Mouse (Mus musculus): ENCODE results near the gene Maz. TPM values are rescaled to one million over a fixed set of nuclear protein-coding genes. Genes with fewer than 3 reads are reported as not detected.

Gene Maz
- total and polyA plus RNA-seq, 3 experiments, result 234 to 540 TPM; not detected in 1

DNA sequence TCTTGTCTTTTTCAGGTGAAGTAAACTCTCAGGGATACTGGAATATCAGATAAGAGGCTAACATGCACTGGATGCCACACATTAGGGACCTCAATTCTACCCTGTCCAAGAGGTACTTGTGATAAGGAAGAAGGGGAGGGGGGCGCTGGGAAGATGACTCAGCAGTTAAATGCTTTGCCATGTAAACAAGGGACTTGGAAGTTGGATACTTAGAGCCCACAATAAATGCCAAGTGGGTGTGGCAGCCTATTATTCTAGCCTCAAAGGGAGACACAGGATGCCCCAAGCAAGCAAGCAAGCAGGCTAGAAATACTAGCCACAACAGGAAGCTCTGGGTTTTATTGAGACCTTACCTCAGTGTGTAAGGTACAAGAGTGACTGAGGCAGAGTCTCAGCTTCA lies 4.4 kb upstream of the Maz start:
- Histone ChIP-seq H3K27me3 (ENCODE audit: control insufficient read depth in 1 of 2, insufficient read depth in 2 of 2, low read length in 2 of 2) (no peaks in the 10 kb centered on the region), H3K79me2 (ENCODE audit: control insufficient read depth, insufficient read depth, low read length, poor library complexity) (peaks cover under 1% of the 10 kb centered on the region), H3K9me3 (replicated peaks; ENCODE audit: insufficient read depth, low read length) (no peaks in the 10 kb centered on the region), H3K36me3 (ENCODE audit: control insufficient read depth in 1 of 2, insufficient read depth in 2 of 2, low read length in 2 of 2) (peaks cover 37 to 40% of the 10 kb centered on the region in 2 experiments), H3K4me3 (ENCODE audit: control insufficient read depth in 1 of 2, insufficient read depth in 1 of 2, low read depth in 2 of 2, low read length in 2 of 2) (no peak overlapping the region), H3K27ac (ENCODE audit: control insufficient read depth, low read depth, low read length) (peak overlapping the region; percentile 89; the same call in 1 of the 2 replicates), H3K9ac (ENCODE audit: control insufficient read depth, low read depth, low read length, poor library complexity, severe bottlenecking) (no peak overlapping the region), H3K4me1 (ENCODE audit: control insufficient read depth in 1 of 2, insufficient read depth in 2 of 2, low read length in 2 of 2) (peaks cover 28 to 36% of the 10 kb centered on the region in 2 experiments)
- peak; percentile 85 for TF ChIP-seq GABPA (IDR thresholded peaks at IDR 0.05; ENCODE audit: low read depth, low read length)
- peak; percentile 10 to 30; a peak in 2 of 4 replicates for TF ChIP-seq EP300 (IDR thresholded peaks at IDR 0.05; ENCODE audit: low read depth in 1 of 2, low read length in 2 of 2)
- TF ChIP-seq MYB (IDR thresholded peaks at IDR 0.05; ENCODE audit: low read depth, low read length), result no peak
- TF ChIP-seq ETS1 (IDR thresholded peaks at IDR 0.05; ENCODE audit: low read depth, low read length), result peak; percentile 57; the same call in 1 of the 2 replicates
- peak; percentile 52; the same call in 1 of the 2 replicates for TF ChIP-seq SIN3A (IDR thresholded peaks at IDR 0.05; ENCODE audit: low read length)
- TF ChIP-seq GATA1 (IDR thresholded peaks at IDR 0.05; ENCODE audit: low read depth, low read length), result peak; percentile 57
- TF ChIP-seq MAFK (IDR thresholded peaks at IDR 0.05; ENCODE audit: borderline replicate concordance, low read depth, low read length), result peak; percentile 50; the same call in 1 of the 2 replicates
- no peak for TF ChIP-seq USF2 (IDR thresholded peaks at IDR 0.05; ENCODE audit: borderline replicate concordance in 1 of 2, insufficient read depth in 1 of 2, low read depth in 1 of 2, low read length in 2 of 2)
- peak; percentile 56 for DNase-seq (ENCODE audit: low read depth, low spot score)

DNA sequence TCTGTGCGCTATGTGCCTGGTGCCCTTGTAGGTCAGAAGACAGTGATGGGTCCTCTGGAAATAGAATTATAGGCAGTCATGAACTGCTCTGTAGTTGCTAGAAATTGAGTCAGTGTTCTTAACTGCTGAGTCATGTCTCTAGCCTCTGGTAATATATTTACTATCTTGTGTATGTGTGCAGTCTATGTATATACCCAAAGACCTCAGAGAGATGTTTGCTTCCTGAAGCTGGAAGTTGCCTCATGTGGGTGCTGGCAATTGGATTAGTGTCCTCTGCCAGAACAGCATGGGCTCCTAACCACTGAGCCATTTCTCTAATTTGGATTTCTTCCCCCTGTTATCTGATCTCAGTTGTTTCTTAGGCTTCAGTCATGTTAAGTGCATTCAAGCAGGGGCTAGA lies 3.3 kb upstream of the Maz start:
- Histone ChIP-seq H3K27me3 (ENCODE audit: control insufficient read depth in 1 of 2, insufficient read depth in 2 of 2, low read length in 2 of 2) (no peaks in the 10 kb centered on the region), H3K9me3 (replicated peaks; ENCODE audit: insufficient read depth, low read length) (no peaks in the 10 kb centered on the region), H3K27ac (ENCODE audit: control insufficient read depth, low read depth, low read length) (peak overlapping the region; percentile 89), H3K4me1 (ENCODE audit: control insufficient read depth in 1 of 2, insufficient read depth in 2 of 2, low read length in 2 of 2) (peaks cover 28 to 36% of the 10 kb centered on the region in 2 experiments), H3K79me2 (ENCODE audit: control insufficient read depth, insufficient read depth, low read length, poor library complexity) (peaks cover 11% of the 10 kb centered on the region), H3K9ac (ENCODE audit: control insufficient read depth, low read depth, low read length, poor library complexity, severe bottlenecking) (peak overlapping the region; percentile 43), H3K36me3 (ENCODE audit: control insufficient read depth in 1 of 2, insufficient read depth in 2 of 2, low read length in 2 of 2) (peaks cover 34 to 40% of the 10 kb centered on the region in 2 experiments), H3K4me3 (ENCODE audit: control insufficient read depth in 1 of 2, insufficient read depth in 1 of 2, low read depth in 2 of 2, low read length in 2 of 2) (no peak overlapping the region)
- peak; percentile 78 for DNase-seq (ENCODE audit: low read depth, low spot score)
- TF ChIP-seq ETS1 (IDR thresholded peaks at IDR 0.05; ENCODE audit: low read depth, low read length) (peak; percentile 80), EP300 (IDR thresholded peaks at IDR 0.05; ENCODE audit: low read depth in 1 of 2, low read length in 2 of 2) (peak; percentile 12 to 48; a peak in 2 of 4 replicates), GABPA (IDR thresholded peaks at IDR 0.05; ENCODE audit: low read depth, low read length) (no peak), RCOR1 (IDR thresholded peaks at IDR 0.05; ENCODE audit: low read depth, low read length) (peak; percentile 47; the same call in 1 of the 2 replicates), MAFK (IDR thresholded peaks at IDR 0.05; ENCODE audit: borderline replicate concordance, low read depth, low read length) (peak; percentile 80; the same call in 1 of the 2 replicates), ZMIZ1 (IDR thresholded peaks at IDR 0.05; ENCODE audit: low read depth, low read length) (peak; percentile 40; the same call in 1 of the 2 replicates), GATA1 (IDR thresholded peaks at IDR 0.05; ENCODE audit: low read depth, low read length) (peak; percentile 81), UBTF (IDR thresholded peaks at IDR 0.05; ENCODE audit: borderline replicate concordance, insufficient read depth, low read depth, low read length) (no peak), MYC (IDR thresholded peaks at IDR 0.05; ENCODE audit: low read depth, low read length) (peak; percentile 48; the same call in 1 of the 2 replicates), TCF12 (IDR thresholded peaks at IDR 0.05; ENCODE audit: low read depth, low read length) (0 out of 2 replicates have a peak, but pooled peaks have one; percentile 14), NRF1 (IDR thresholded peaks at IDR 0.05; ENCODE audit: insufficient read depth, low read depth, low read length, poor library complexity, severe bottlenecking) (no peak), MXI1 (IDR thresholded peaks at IDR 0.05; ENCODE audit: low read depth, low read length) (peak; percentile 81), SIN3A (IDR thresholded peaks at IDR 0.05; ENCODE audit: low read length) (peak; percentile 49; the same call in 1 of the 2 replicates), TBP (IDR thresholded peaks at IDR 0.05; ENCODE audit: low read depth, low read length) (no peak), CHD2 (IDR thresholded peaks at IDR 0.05; ENCODE audit: low read length) (no peak), KAT2A (conservative IDR thresholded peaks at IDR 0.05; ENCODE audit: low read depth, low read length) (peak; percentile 39; the same call in 1 of the 2 replicates)
